Mouse (Mus musculus): ENCODE measurements around the gene Rgl1. TPM values are rescaled to one million over a fixed set of nuclear protein-coding genes. Genes with fewer than 3 reads are reported as not detected.

Rgl1 gene
- polyA plus RNA-seq, 1 experiment from 2014 or later: 13.9 TPM

GRCm38 (mm10) chr1:152538817-152539216, 227.3 kb downstream of the Rgl1 start:
- H3K27ac ChIP-seq (ENCODE audit: low read length): no peak overlapping the region
- H3K4me1 ChIP-seq (ENCODE audit: control insufficient read depth, insufficient read depth, low read length): peaks cover 4% of the 10 kb centered on the region; the same call in 1 of the 2 replicates
- no peak overlapping the region for H3K4me3 ChIP-seq (ENCODE audit: low read depth, low read length)
- 0 out of 2 replicates have a peak, but pooled peaks cover 3% of the 10 kb centered on the region for H3K36me3 ChIP-seq (ENCODE audit: control insufficient read depth, insufficient read depth, low read length)
- H3K9me3 ChIP-seq (replicated peaks; ENCODE audit: control insufficient read depth, low read length, poor library complexity, severe bottlenecking): no peaks in the 10 kb centered on the region
- H3K9ac ChIP-seq (ENCODE audit: low read depth, low read length): no peak overlapping the region
- 93% methylated on average over 4 of the region's 4 CpGs for WGBS
- H3K4me2 ChIP-seq (ENCODE audit: low read length): no peak overlapping the region
- no peak for ATAC-seq
- H3K27me3 ChIP-seq (ENCODE audit: control insufficient read depth, insufficient read depth, low read depth, low read length): no peaks in the 10 kb centered on the region

- no peak for ATAC-seq
- 71% methylated on average over 13 of the region's 13 CpGs for WGBS
- H3K27ac ChIP-seq (ENCODE audit: low read length): no peak overlapping the region
- H3K9me3 ChIP-seq (replicated peaks; ENCODE audit: control insufficient read depth, low read length, poor library complexity, severe bottlenecking): no peaks in the 10 kb centered on the region
- H3K9ac ChIP-seq (ENCODE audit: low read depth, low read length): no peak overlapping the region
- H3K4me3 ChIP-seq (ENCODE audit: low read depth, low read length): no peak overlapping the region
- H3K27me3 ChIP-seq (ENCODE audit: control insufficient read depth, insufficient read depth, low read depth, low read length): no peaks in the 10 kb centered on the region
- peaks cover 4% of the 10 kb centered on the region; the same call in 1 of the 2 replicates for H3K4me1 ChIP-seq (ENCODE audit: control insufficient read depth, insufficient read depth, low read length)
- no peaks in the 10 kb centered on the region for H3K36me3 ChIP-seq (ENCODE audit: control insufficient read depth, insufficient read depth, low read length)
- no peak overlapping the region for H3K4me2 ChIP-seq (ENCODE audit: low read length)
Observed at GRCm38 (mm10) chr1:152537186-152537585, 229.0 kb downstream of the Rgl1 start.

- Histone ChIP-seq H3K4me3 (ENCODE audit: low read depth, low read length) (no peak overlapping the region), H3K9me3 (replicated peaks; ENCODE audit: control insufficient read depth, low read length, poor library complexity, severe bottlenecking) (no peaks in the 10 kb centered on the region), H3K4me1 (ENCODE audit: control insufficient read depth, insufficient read depth, low read length) (peaks cover 4% of the 10 kb centered on the region; the same call in 1 of the 2 replicates), H3K9ac (ENCODE audit: low read depth, low read length) (no peak overlapping the region), H3K4me2 (ENCODE audit: low read length) (no peak overlapping the region), H3K36me3 (ENCODE audit: control insufficient read depth, insufficient read depth, low read length) (no peaks in the 10 kb centered on the region), H3K27ac (ENCODE audit: low read length) (no peak overlapping the region), H3K27me3 (ENCODE audit: control insufficient read depth, insufficient read depth, low read depth, low read length) (no peaks in the 10 kb centered on the region)
- 58% methylated on average over 16 of the region's 16 CpGs for WGBS
- ATAC-seq: no peak
Observed at GRCm38 (mm10) chr1:152536416-152537018, 229.6 kb downstream of the Rgl1 start.

- H3K9ac ChIP-seq (ENCODE audit: low read depth, low read length): no peak overlapping the region
- no peak overlapping the region for H3K4me3 ChIP-seq (ENCODE audit: low read depth, low read length)
- peaks cover 4% of the 10 kb centered on the region; the same call in 1 of the 2 replicates for H3K4me1 ChIP-seq (ENCODE audit: control insufficient read depth, insufficient read depth, low read length)
- ATAC-seq: no peak
- 96% methylated on average over 7 of the region's 7 CpGs for WGBS
- H3K27me3 ChIP-seq (ENCODE audit: control insufficient read depth, insufficient read depth, low read depth, low read length): no peaks in the 10 kb centered on the region
- H3K27ac ChIP-seq (ENCODE audit: low read length): no peak overlapping the region
- no peak overlapping the region for H3K4me2 ChIP-seq (ENCODE audit: low read length)
- H3K9me3 ChIP-seq (replicated peaks; ENCODE audit: control insufficient read depth, low read length, poor library complexity, severe bottlenecking): no peaks in the 10 kb centered on the region
- H3K36me3 ChIP-seq (ENCODE audit: control insufficient read depth, insufficient read depth, low read length): no peaks in the 10 kb centered on the region; the same call in 1 of the 2 replicates
Observed at GRCm38 (mm10) chr1:152534531-152534930, 231.6 kb downstream of the Rgl1 start.

- Histone ChIP-seq H3K27me3 (ENCODE audit: control insufficient read depth, insufficient read depth, low read depth, low read length) (no peaks in the 10 kb centered on the region), H3K4me1 (ENCODE audit: control insufficient read depth, insufficient read depth, low read length) (no peaks in the 10 kb centered on the region), H3K4me2 (ENCODE audit: low read length) (no peak overlapping the region), H3K27ac (ENCODE audit: low read length) (no peak overlapping the region), H3K9me3 (replicated peaks; ENCODE audit: control insufficient read depth, low read length, poor library complexity, severe bottlenecking) (no peaks in the 10 kb centered on the region), H3K36me3 (ENCODE audit: control insufficient read depth, insufficient read depth, low read length) (no peaks in the 10 kb centered on the region; the same call in 1 of the 2 replicates), H3K9ac (ENCODE audit: low read depth, low read length) (no peak overlapping the region), H3K4me3 (ENCODE audit: low read depth, low read length) (no peak overlapping the region)
- no peak for ATAC-seq
- WGBS: 59% methylated on average over 15 of the region's 15 CpGs
Observed at GRCm38 (mm10) chr1:152531498-152531897, 234.7 kb downstream of the Rgl1 start.

GRCm38 (mm10) chr1:152528778-152529177, 237.4 kb downstream of the Rgl1 start:
- H3K4me3 ChIP-seq (ENCODE audit: low read depth, low read length): no peak overlapping the region
- no peak overlapping the region for H3K27ac ChIP-seq (ENCODE audit: low read length)
- no peak overlapping the region for H3K9ac ChIP-seq (ENCODE audit: low read depth, low read length)
- 92% methylated on average over 3 of the region's 3 CpGs for WGBS
- no peaks in the 10 kb centered on the region for H3K9me3 ChIP-seq (replicated peaks; ENCODE audit: control insufficient read depth, low read length, poor library complexity, severe bottlenecking)
- H3K36me3 ChIP-seq (ENCODE audit: control insufficient read depth, insufficient read depth, low read length): no peaks in the 10 kb centered on the region; the same call in 1 of the 2 replicates
- no peak for ATAC-seq
- no peak overlapping the region for H3K4me2 ChIP-seq (ENCODE audit: low read length)
- no peaks in the 10 kb centered on the region for H3K27me3 ChIP-seq (ENCODE audit: control insufficient read depth, insufficient read depth, low read depth, low read length)
- H3K4me1 ChIP-seq (ENCODE audit: control insufficient read depth, insufficient read depth, low read length): no peaks in the 10 kb centered on the region

GRCm38 (mm10) chr1:152528214-152528613, 237.9 kb downstream of the Rgl1 start:
- Histone ChIP-seq H3K36me3 (ENCODE audit: control insufficient read depth, insufficient read depth, low read length) (no peaks in the 10 kb centered on the region; the same call in 1 of the 2 replicates), H3K4me1 (ENCODE audit: control insufficient read depth, insufficient read depth, low read length) (no peaks in the 10 kb centered on the region), H3K27me3 (ENCODE audit: control insufficient read depth, insufficient read depth, low read depth, low read length) (no peaks in the 10 kb centered on the region), H3K27ac (ENCODE audit: low read length) (no peak overlapping the region), H3K9me3 (replicated peaks; ENCODE audit: control insufficient read depth, low read length, poor library complexity, severe bottlenecking) (no peaks in the 10 kb centered on the region), H3K4me2 (ENCODE audit: low read length) (no peak overlapping the region), H3K9ac (ENCODE audit: low read depth, low read length) (no peak overlapping the region), H3K4me3 (ENCODE audit: low read depth, low read length) (no peak overlapping the region)
- no peak for ATAC-seq
- WGBS: 89% methylated on average over 6 of the region's 6 CpGs

GRCm38 (mm10) chr1:152526154-152526553, 240.0 kb downstream of the Rgl1 start:
- WGBS: 65% methylated on average over 9 of the region's 9 CpGs
- no peak overlapping the region for H3K9ac ChIP-seq (ENCODE audit: low read depth, low read length)
- no peak overlapping the region for H3K4me2 ChIP-seq (ENCODE audit: low read length)
- H3K36me3 ChIP-seq (ENCODE audit: control insufficient read depth, insufficient read depth, low read length): no peaks in the 10 kb centered on the region; the same call in 1 of the 2 replicates
- H3K4me3 ChIP-seq (ENCODE audit: low read depth, low read length): no peak overlapping the region
- no peak overlapping the region for H3K27ac ChIP-seq (ENCODE audit: low read length)
- no peak for ATAC-seq
- no peaks in the 10 kb centered on the region for H3K4me1 ChIP-seq (ENCODE audit: control insufficient read depth, insufficient read depth, low read length)
- no peaks in the 10 kb centered on the region for H3K9me3 ChIP-seq (replicated peaks; ENCODE audit: control insufficient read depth, low read length, poor library complexity, severe bottlenecking)
- H3K27me3 ChIP-seq (ENCODE audit: control insufficient read depth, insufficient read depth, low read depth, low read length): no peaks in the 10 kb centered on the region

- Histone ChIP-seq H3K9me3 (replicated peaks; ENCODE audit: control insufficient read depth, low read length, poor library complexity, severe bottlenecking) (no peaks in the 10 kb centered on the region), H3K36me3 (ENCODE audit: control insufficient read depth, insufficient read depth, low read length) (no peaks in the 10 kb centered on the region), H3K9ac (ENCODE audit: low read depth, low read length) (no peak overlapping the region), H3K27me3 (ENCODE audit: control insufficient read depth, insufficient read depth, low read depth, low read length) (no peaks in the 10 kb centered on the region), H3K4me1 (ENCODE audit: control insufficient read depth, insufficient read depth, low read length) (no peaks in the 10 kb centered on the region), H3K4me2 (ENCODE audit: low read length) (no peak overlapping the region), H3K27ac (ENCODE audit: low read length) (no peak overlapping the region), H3K4me3 (ENCODE audit: low read depth, low read length) (no peak overlapping the region)
- ATAC-seq: peak; percentile 87
- 22% methylated on average over 6 of the region's 6 CpGs for WGBS
Observed at GRCm38 (mm10) chr1:152524987-152525648, 241.0 kb downstream of the Rgl1 start.

Measured in midbrain, embryonic 16.5 days (tissue).